8 mouse cellular contexts compared by ENCODE assay signal in the genomic region with DNA sequence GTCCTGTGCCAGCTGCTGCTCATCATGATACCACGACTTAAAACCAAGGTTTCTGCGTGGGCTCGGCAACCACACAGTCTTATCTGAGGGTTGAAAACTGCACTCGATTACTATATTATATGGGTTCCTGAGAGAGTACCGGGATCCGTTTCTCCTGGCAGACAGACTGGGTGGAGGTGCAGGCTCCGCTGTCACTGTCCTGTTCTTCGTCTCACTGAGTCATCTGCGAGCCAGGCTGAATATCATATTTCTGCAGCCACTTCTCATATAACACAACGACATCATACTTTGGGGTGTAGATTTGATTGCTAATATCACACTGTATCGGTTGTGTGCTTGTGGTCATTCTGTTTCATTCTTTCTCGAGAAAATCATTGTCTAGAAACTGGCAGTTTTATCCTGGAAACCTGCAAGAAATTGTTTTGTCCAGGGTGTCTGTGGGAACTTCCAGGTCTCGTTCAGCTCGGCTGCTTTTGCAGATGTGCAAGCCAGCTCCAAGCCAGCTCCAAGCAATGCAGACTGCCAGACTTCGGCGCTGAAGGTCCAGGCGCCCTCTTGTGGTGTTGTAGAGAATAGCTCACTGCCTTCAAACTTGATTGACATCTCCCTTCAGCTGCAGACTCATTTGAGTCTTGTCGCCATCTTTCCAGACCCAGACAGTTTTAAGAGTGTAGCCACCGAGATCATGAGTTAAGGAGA.
DNase-seq lines count a peak whose midpoint lies in the region; ATAC-seq and TF ChIP-seq lines count a peak whose summit lies in the region.

No protein-coding gene starts in this region.

- no peaks in the 10 kb centered on the region for H3K36me3 ChIP-seq in small intestine, adult 2 months (ENCODE audit: control insufficient read depth, insufficient read depth, low read length)

- no peaks in the 10 kb centered on the region for H3K4me1 ChIP-seq in small intestine, adult 2 months (ENCODE audit: control insufficient read depth, insufficient read depth, insufficient read length, low read length)

- no peaks in the 10 kb centered on the region for H3K27me3 ChIP-seq in small intestine, adult 2 months (ENCODE audit: control insufficient read depth, insufficient read depth, low read length)

- DNase-seq in cerebellum, adult 11 months, result no peak
- peak; percentile 49 for DNase-seq in A20 (ENCODE audit: low read depth, low spot score)
- peak; percentile 38 to 46 for DNase-seq in cerebellum, adult 18-20 months
- peak; percentile 70 for DNase-seq in kidney, postnatal 10 days
- peak; percentile 61 for DNase-seq in lung, postnatal 14 days

- TF ChIP-seq POLR2A in small intestine, adult 2 months (IDR thresholded peaks at IDR 0.05; ENCODE audit: low read depth, low read length), result no peak

- peak; percentile 56; the same call in 1 of the 2 replicates for TF ChIP-seq CTCF in small intestine, adult 2 months (IDR thresholded peaks at IDR 0.05; ENCODE audit: extremely low read depth, insufficient read length, insufficient replicate concordance, low read depth, low read length)

- no peak overlapping the region for H3K27ac ChIP-seq in small intestine, adult 2 months (ENCODE audit: insufficient read depth, low read depth, low read length)

- ATAC-seq in cerebellum, adult (ENCODE audit: insufficient number of reproducible peaks, low FRiP score, low TSS enrichment), result 0 out of 2 replicates have a peak, but pooled peaks have one; percentile 38
- peak; percentile 69 for ATAC-seq in frontal cortex, adult (ENCODE audit: low TSS enrichment)

- H3K4me3 ChIP-seq in small intestine, adult 2 months (ENCODE audit: low read depth, low read length), result no peak overlapping the region

- 49% methylated on average over 19 of the region's 19 CpGs for WGBS in small intestine, adult 2 months
